ENCODE assay signal across 12 mouse cellular contexts in the genomic region with DNA sequence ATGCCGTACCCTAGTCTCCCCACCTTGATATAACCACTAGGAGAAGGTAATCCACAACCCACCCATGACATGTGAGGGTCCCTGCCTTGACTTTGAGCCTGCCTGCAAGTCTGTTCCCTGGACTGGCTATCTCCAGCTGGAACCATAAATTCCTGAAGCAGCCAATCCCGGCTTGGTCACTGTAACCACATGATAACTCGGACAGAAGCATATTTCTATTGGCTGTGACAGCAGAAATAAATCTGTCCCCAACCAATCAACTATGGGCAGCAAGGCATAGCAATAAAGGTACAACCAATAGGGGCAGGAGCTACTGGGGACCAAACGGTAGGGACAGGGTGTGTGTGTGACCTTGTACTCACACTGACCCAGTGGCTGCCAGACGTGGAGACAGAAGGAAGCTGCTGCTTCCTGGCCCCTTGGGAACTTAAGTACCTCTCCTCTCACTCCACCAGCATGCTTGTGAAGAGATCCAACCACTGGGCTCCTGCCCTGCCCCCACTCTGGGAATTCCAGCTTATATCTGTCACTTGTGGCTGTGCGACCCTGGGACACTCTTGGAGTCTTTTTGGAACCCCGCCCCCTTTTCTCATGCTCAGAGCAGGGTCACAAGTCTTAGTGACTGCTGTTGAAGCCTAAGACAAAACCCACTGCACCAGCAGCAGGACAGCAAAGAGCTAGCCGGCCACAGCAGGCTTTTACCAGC. TPM values are rescaled to one million over a fixed set of nuclear protein-coding genes. Genes with fewer than 3 reads are reported as not detected.
DNase-seq lines count a peak whose midpoint lies in the region; ATAC-seq and TF ChIP-seq lines count a peak whose summit lies in the region.
"Had no signal": no experiment of that assay in that cellular context is flagged by ENCODE, and none has a peak within 500 bp of the region (broad histone marks: within the 10 kb centered on the region; RNA-seq: fewer than 3 reads in every experiment).

No protein-coding gene starts in this region.

- H3K9me3 ChIP-seq in heart, embryonic 15.5 days (replicated peaks): no peaks in the 10 kb centered on the region

- TF ChIP-seq CTCF in cerebellum, adult 2 months (IDR thresholded peaks at IDR 0.05; ENCODE audit: borderline replicate concordance, insufficient read depth, low read depth, low read length): no peak

- TF ChIP-seq POLR2A in cerebellum, adult 2 months (IDR thresholded peaks at IDR 0.05; ENCODE audit: borderline replicate concordance, insufficient read depth, low read length): no peak

- no peak overlapping the region for H3K4me3 ChIP-seq in heart, embryonic 15.5 days
- no peak overlapping the region for H3K4me3 ChIP-seq in cerebellum, adult 2 months (replicated peaks; ENCODE audit: insufficient read depth, low read depth, low read length)
- H3K4me3 ChIP-seq: left cerebral cortex, adult 2 months had no signal

- intact Hi-C loops in heart, postnatal 36 days (cut with DNase I): no loop called here

- H3K27ac ChIP-seq in heart, embryonic 15.5 days: peak overlapping the region; percentile 59
- no peak overlapping the region for H3K27ac ChIP-seq in cerebellum, adult 2 months (ENCODE audit: insufficient read depth, low read length)
- H3K27ac ChIP-seq: hindbrain, embryonic 14.5 days; left cerebral cortex, adult 2 months; liver, embryonic 14.5 days had no signal

- ATAC-seq in heart, embryonic 15.5 days (replicated peaks; ENCODE audit: insufficient number of reproducible peaks, insufficient read depth, low FRiP score, low read depth): peak; percentile 20
- ATAC-seq: forebrain, embryonic 16.5 days had no signal

- WGBS in heart, embryonic 15.5 days: 25% methylated on average over 8 of the region's 8 CpGs
- WGBS in cerebellum, adult 2 months: 66% methylated on average over 8 of the region's 8 CpGs

- no peaks in the 10 kb centered on the region for H3K36me3 ChIP-seq in heart, embryonic 15.5 days

- H3K9ac ChIP-seq in heart, embryonic 15.5 days: no peak overlapping the region
- H3K9ac ChIP-seq: hindbrain, embryonic 14.5 days; liver, embryonic 14.5 days had no signal

- no peaks in the 10 kb centered on the region for H3K27me3 ChIP-seq in heart, embryonic 15.5 days
- H3K27me3 ChIP-seq in cerebellum, adult 2 months (ENCODE audit: control insufficient read depth, insufficient read depth, low read length): peaks cover 2% of the 10 kb centered on the region; the same call in 1 of the 2 replicates

- H3K4me1 ChIP-seq in heart, embryonic 15.5 days (replicated peaks): peaks cover 43% of the 10 kb centered on the region
- no peaks in the 10 kb centered on the region for H3K4me1 ChIP-seq in cerebellum, adult 2 months (ENCODE audit: control insufficient read depth, insufficient read depth, low read length)

- DNase-seq in heart, postnatal 36 days: no peak
- DNase-seq in embryo, embryonic 11 days: peak; percentile 44
- DNase-seq in kidney, adult 9 months: peak; percentile 44
- peak; percentile 6 for DNase-seq in lung, postnatal 36 days
- DNase-seq in cerebellum, adult 2 months: no peak
- no peak for DNase-seq in layer of hippocampus, adult 9-10 months (ENCODE audit: low spot score)
- no peak for DNase-seq in gastrocnemius, adult 18-20 months (ENCODE audit: low spot score)

- peak overlapping the region; percentile 29; the same call in 1 of the 2 replicates for H3K4me2 ChIP-seq in heart, embryonic 15.5 days
- H3K4me2 ChIP-seq: hindbrain, embryonic 14.5 days had no signal

RNA-seq across cellular contexts. Expression of a gene that starts 51.8 kb away (rescaled TPM):
- polyA plus RNA-seq in heart, embryonic 15.5 days (2015; fragmentation: Nextera tagmentation; extraction: Ambion mirVana): 0.06 and 0.14 TPM in 2 replicates
- under 1 TPM in 1 of 2 experiments, not detected in 1; 0.14 TPM for total RNA-seq in heart, postnatal 36 days (2021)
- polyA plus RNA-seq in cerebellum, adult 2 months (2012; rRNA removed): 1.5 and 2.6 TPM in 2 replicates
- total RNA-seq in gastrocnemius, adult 18-20 months (2021): under 1 TPM in 1 of 2 experiments, not detected in 1; 0.14 TPM
- polyA plus RNA-seq: liver, embryonic 14.5 days had no signal

Comparison
In these comparisons a context has a peak if more than half of its experiments do, and no peak if none do; other contexts are left out.
1. DNase-seq: peak in embryo, embryonic 11 days (single experiment), kidney, adult 9 months (single experiment) and lung, postnatal 36 days (single experiment); none in heart, postnatal 36 days (0 of 2), cerebellum, adult 2 months (0 of 2), layer of hippocampus, adult 9-10 months (single experiment) and gastrocnemius, adult 18-20 months (single experiment).